Mouse (Mus musculus): ENCODE results near the gene Zdhhc12. TPM values are rescaled to one million over a fixed set of nuclear protein-coding genes. Genes with fewer than 3 reads are reported as not detected.

The Zdhhc12 gene
- polyA plus RNA-seq, 1 experiment from 2014 or later, result 21.1 TPM

DNA sequence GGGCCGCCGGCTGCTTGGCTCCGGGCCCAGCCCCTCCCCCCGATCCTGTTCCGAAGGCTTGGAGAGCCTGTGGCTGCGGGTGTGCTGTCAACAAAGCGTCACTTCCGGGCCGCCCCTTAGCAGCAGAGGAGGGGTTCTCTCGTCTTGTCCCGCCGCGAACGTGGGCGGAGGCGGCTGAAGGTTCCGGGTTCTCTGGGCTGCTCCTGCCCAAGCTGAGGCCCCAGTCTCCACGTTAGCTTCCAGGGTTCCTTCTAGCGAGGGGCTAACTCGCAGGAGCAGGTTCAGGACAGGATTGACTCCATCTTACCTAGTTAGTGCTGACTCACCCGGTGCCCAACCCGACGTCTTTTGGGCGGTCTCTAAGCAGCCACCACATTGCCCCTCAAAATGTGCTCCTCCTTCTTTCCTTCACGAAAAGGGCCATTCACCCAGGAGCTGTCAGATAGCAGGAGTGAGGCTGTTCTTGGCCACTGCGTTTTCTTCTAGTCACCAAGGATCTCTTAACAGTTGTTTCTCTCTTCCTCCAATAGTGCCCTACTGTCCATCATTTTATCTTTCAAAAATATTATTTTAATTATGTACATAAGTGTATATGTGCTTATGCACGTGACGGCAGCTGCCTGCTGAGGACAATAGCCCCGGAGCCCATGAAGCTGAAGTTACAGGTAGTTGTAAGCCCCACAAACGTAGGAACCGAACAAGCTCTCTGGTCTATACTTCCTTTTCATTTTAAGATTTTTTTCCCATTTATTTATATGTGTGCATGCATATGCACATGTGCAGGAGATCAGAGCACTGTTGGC lies 31.2 kb upstream of the Zdhhc12 start, which contains the start of gene Zer1:
Gene Zer1, minus strand, starts transcription at position 114 of the 803 bp plus-strand sequence.
- ATAC-seq (ENCODE audit: insufficient number of reproducible peaks, low FRiP score, low TSS enrichment, low read depth), result peak; percentile 93
- 9% methylated on average over 31 of the region's 31 CpGs for WGBS
- Histone ChIP-seq H3K27ac (peak within 1 kb of the TSS; percentile 90), H3K9me3 (no peaks in the 10 kb centered on the region), H3K4me2 (peak within 1 kb of the TSS; percentile 80), H3K4me1 (peaks cover 22% of the 10 kb centered on the region), H3K9ac (peak within 1 kb of the TSS; percentile 65), H3K36me3 (peaks cover 10% of the 10 kb centered on the region; the same call in 1 of the 2 replicates), H3K4me3 (peak within 1 kb of the TSS; percentile 76), H3K27me3 (no peaks in the 10 kb centered on the region)

DNA sequence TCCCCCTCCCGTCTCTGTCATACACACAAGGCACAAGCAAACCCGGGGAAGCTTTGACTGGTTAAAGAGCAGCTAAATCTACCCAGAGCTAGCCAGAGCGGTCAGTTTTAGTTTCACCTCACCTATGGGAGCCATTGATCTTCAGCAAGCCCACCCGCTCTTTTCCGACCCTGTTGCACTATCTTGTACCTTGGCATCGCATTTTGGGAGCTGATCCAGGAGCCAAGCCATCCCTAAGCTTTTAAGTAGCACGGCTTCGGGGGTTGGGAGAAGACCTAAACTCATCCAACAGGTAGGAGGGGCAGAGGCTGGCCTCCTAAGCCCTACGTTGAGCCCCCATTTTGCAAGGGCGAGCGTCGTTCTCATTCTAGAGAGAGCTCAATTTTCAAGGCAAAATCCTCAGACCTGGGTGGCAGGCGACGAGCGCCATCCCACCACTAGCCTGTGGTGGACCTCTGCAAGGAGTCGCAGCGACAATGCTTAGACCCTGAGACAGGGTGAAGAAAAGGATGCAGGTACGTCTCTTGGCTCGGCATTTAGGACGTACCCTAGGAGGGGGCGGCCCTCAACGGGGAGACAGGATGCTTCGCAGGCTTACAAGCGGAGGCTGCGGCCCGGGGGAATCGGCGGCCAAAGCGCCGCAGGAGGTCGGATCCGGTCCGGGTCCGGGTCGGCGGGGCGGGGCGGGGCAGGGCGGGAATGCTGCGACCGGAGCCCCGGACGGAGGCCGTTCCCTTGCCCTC lies 30.5 kb upstream of the Zdhhc12 start:
- peak overlapping the region; percentile 80 for H3K4me2 ChIP-seq
- H3K27me3 ChIP-seq, result no peaks in the 10 kb centered on the region
- H3K27ac ChIP-seq, result peak overlapping the region; percentile 90
- H3K9me3 ChIP-seq, result no peaks in the 10 kb centered on the region
- H3K4me3 ChIP-seq, result peak overlapping the region; percentile 76
- H3K36me3 ChIP-seq, result peaks cover 10% of the 10 kb centered on the region; the same call in 1 of the 2 replicates
- H3K9ac ChIP-seq, result peak overlapping the region; percentile 65
- 1% methylated on average over 44 of the region's 44 CpGs for WGBS
- ATAC-seq (ENCODE audit: insufficient number of reproducible peaks, low FRiP score, low TSS enrichment, low read depth), result peak; percentile 66
- H3K4me1 ChIP-seq, result peaks cover 22% of the 10 kb centered on the region

DNA sequence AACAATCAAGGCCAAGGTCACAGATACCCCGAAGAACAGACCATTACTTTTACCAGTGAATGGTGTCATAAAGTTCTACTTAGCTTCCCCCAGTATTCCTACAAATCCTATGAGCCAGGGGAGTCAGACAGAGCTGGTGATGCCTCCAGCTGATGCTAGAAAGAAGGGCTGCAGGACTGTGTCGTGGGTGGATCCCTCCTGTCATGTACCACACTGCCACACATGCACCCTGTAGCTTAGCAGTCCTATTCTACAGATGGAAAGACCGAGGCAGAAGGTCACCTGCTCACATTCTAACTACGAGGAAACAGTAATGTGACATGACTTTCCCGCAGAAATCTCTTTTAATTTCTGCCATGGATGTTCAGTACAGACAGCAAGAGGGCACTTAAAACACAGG lies 29.3 kb upstream of the Zdhhc12 start:
- peaks cover 10% of the 10 kb centered on the region; the same call in 1 of the 2 replicates for H3K36me3 ChIP-seq
- H3K27ac ChIP-seq, result no peak overlapping the region
- WGBS, result 87% methylated on average over 5 of the region's 5 CpGs
- no peak for ATAC-seq (ENCODE audit: insufficient number of reproducible peaks, low FRiP score, low TSS enrichment, low read depth)
- H3K4me1 ChIP-seq, result peaks cover 22% of the 10 kb centered on the region
- no peak overlapping the region for H3K4me3 ChIP-seq
- no peaks in the 10 kb centered on the region for H3K27me3 ChIP-seq
- H3K9me3 ChIP-seq, result no peaks in the 10 kb centered on the region
- no peak overlapping the region for H3K9ac ChIP-seq
- H3K4me2 ChIP-seq, result no peak overlapping the region

DNA sequence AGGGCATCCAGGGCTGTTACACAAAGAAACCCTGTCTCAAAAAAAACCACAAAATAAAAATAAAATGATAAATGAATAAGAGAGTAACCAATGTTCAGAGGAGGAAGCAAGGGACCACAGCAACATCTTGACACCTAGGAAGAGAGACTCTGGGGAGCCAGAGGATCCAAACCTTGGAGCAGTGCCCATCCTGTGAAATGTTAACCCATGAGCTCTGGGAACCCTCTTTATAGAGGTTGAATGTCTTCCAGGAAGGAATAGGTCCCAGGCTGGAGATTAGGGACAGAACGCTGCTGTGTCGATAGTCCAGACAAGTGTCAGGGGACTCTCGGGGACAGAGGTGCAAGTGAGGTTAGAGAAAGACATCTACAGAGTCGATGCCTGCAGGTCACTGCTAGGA lies 26.8 kb upstream of the Zdhhc12 start:
- H3K27ac ChIP-seq, result no peak overlapping the region
- no peak overlapping the region for H3K4me3 ChIP-seq
- H3K9ac ChIP-seq, result no peak overlapping the region
- peaks cover 18% of the 10 kb centered on the region; the same call in 1 of the 2 replicates for H3K36me3 ChIP-seq
- no peaks in the 10 kb centered on the region for H3K9me3 ChIP-seq
- peaks cover 20% of the 10 kb centered on the region for H3K4me1 ChIP-seq
- no peak overlapping the region for H3K4me2 ChIP-seq
- H3K27me3 ChIP-seq, result no peaks in the 10 kb centered on the region
- ATAC-seq (ENCODE audit: insufficient number of reproducible peaks, low FRiP score, low TSS enrichment, low read depth), result no peak
- WGBS, result 89% methylated on average over 4 of the region's 4 CpGs

DNA sequence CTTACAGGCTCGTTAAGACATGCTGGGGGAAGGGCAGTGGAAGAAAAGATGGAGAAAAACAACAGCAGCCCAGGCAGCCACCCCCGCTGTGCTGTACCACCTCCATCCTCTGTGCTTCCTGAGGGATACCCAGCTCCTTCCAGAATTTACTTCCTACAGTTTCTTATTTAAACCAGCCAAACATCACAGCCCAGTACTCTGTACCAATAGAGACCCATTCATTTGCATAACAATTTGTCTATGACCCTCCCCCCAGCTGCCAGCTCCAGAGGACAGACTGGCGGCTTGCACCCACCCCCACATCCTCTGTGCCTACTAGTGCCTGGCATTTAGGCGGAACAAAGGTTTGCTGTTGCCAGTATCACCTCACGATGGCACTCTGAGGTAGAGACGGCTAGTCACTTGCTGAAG lies 26.2 kb upstream of the Zdhhc12 start:
- Histone ChIP-seq H3K4me2 (no peak overlapping the region), H3K9me3 (no peaks in the 10 kb centered on the region), H3K9ac (no peak overlapping the region), H3K4me1 (peaks cover 14% of the 10 kb centered on the region), H3K27ac (no peak overlapping the region), H3K27me3 (no peaks in the 10 kb centered on the region), H3K4me3 (no peak overlapping the region), H3K36me3 (peaks cover 18% of the 10 kb centered on the region; the same call in 1 of the 2 replicates)
- no peak for ATAC-seq (ENCODE audit: insufficient number of reproducible peaks, low FRiP score, low TSS enrichment, low read depth)
- 36% methylated on average over 6 of the region's 6 CpGs for whole genome bisulfite sequencing

DNA sequence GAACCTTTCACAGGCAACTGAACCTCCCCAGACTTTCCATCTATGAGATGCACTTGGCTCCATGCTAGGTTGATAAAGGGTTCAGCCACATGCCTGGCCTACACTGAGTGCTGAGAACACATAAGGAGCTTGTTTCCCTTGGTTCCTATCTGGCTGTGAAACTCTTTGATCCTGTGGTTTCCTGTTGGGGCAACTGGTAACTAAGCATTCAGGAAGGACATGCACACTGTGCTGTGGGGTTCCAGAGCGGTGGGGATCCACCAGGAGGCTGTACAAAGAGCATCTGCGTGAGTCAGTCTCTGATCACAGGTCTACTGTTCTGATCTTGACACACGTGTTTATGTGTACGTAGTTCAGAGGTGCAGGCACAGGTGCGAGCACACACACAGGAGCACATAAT lies 19.1 kb upstream of the Zdhhc12 start:
- peaks cover 60% of the 10 kb centered on the region for H3K36me3 ChIP-seq
- H3K4me2 ChIP-seq, result no peak overlapping the region
- no peaks in the 10 kb centered on the region for H3K9me3 ChIP-seq
- H3K9ac ChIP-seq, result no peak overlapping the region
- H3K27me3 ChIP-seq, result no peaks in the 10 kb centered on the region
- 84% methylated on average over 5 of the region's 5 CpGs for WGBS
- H3K27ac ChIP-seq, result no peak overlapping the region
- ATAC-seq (ENCODE audit: insufficient number of reproducible peaks, low FRiP score, low TSS enrichment, low read depth), result no peak
- H3K4me1 ChIP-seq, result no peaks in the 10 kb centered on the region
- no peak overlapping the region for H3K4me3 ChIP-seq

DNA sequence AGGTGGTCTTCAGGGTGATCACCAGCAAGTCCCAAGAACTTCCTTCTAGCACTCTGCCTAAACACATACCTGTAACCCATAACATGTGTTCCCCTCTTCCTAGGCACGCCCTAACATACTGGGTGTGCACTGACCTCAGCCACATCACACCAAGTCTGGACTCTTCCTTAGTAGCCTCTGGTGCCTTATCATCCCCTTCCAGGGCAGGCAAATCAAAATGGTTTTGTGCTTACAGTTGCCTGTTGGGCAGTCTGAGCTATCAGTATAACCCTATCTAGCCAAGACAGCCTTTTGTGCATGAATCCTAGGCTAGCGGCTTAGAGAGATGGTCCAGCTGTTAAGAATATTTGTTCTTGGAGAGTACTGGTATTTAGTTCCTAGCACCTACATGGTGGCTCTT lies 18.1 kb upstream of the Zdhhc12 start:
- H3K4me2 ChIP-seq, result no peak overlapping the region
- no peak overlapping the region for H3K4me3 ChIP-seq
- no peaks in the 10 kb centered on the region for H3K4me1 ChIP-seq
- 94% methylated on average over 2 of the region's 2 CpGs for WGBS
- no peak overlapping the region for H3K27ac ChIP-seq
- no peak for ATAC-seq (ENCODE audit: insufficient number of reproducible peaks, low FRiP score, low TSS enrichment, low read depth)
- H3K9me3 ChIP-seq, result no peaks in the 10 kb centered on the region
- no peaks in the 10 kb centered on the region for H3K27me3 ChIP-seq
- H3K36me3 ChIP-seq, result peaks cover 71% of the 10 kb centered on the region
- no peak overlapping the region for H3K9ac ChIP-seq

DNA sequence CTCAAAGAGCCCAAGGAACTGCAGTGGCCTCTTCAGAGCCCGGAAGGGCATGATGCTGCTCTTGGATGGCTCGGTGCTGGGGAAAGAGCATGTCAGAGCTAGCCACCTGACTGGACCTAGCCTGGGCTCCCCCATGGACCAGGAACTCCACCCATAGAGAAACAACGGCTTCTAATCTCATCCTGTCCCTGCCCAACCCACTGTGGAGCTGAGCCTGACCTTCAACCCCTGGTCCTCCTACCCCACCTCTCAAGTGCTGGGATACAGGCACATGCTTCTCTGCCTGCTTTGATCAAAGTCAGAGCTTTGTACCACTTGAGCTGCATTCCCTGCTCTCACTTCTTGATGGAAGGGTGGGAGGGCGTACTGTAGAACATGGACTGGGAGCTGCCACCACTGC lies 14.8 kb upstream of the Zdhhc12 start:
- Histone ChIP-seq H3K4me2 (no peak overlapping the region), H3K9me3 (no peaks in the 10 kb centered on the region), H3K9ac (no peak overlapping the region), H3K27ac (no peak overlapping the region), H3K27me3 (no peaks in the 10 kb centered on the region), H3K36me3 (peaks cover 92% of the 10 kb centered on the region), H3K4me3 (no peak overlapping the region), H3K4me1 (no peaks in the 10 kb centered on the region)
- WGBS, result 90% methylated on average over 4 of the region's 4 CpGs
- ATAC-seq (ENCODE audit: insufficient number of reproducible peaks, low FRiP score, low TSS enrichment, low read depth), result no peak

DNA sequence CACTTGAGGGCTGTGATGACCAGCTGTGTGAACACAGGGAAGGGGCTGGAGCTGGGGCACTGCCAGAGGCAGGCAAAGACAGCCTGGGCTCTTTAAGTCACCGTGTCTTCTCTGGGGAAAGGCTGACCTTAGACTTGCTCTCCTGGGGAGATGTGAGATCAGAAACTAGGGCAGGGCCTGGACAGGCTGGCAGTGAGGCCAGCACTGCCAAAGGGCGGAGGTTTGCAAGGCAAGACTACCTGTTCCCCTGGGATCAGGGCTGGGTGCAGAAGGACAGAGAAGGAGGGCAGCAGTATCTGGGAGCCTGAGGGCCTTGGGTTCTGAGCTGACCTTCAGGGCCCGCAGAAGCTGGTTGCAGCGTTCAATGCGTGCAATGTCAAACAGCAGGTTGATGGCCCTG lies 14.2 kb upstream of the Zdhhc12 start:
- Histone ChIP-seq H3K4me1 (no peaks in the 10 kb centered on the region), H3K36me3 (peaks cover 92% of the 10 kb centered on the region), H3K27ac (no peak overlapping the region), H3K4me2 (no peak overlapping the region), H3K27me3 (no peaks in the 10 kb centered on the region), H3K9ac (no peak overlapping the region), H3K9me3 (no peaks in the 10 kb centered on the region), H3K4me3 (no peak overlapping the region)
- 93% methylated on average over 5 of the region's 5 CpGs for WGBS
- no peak for ATAC-seq (ENCODE audit: insufficient number of reproducible peaks, low FRiP score, low TSS enrichment, low read depth)

DNA sequence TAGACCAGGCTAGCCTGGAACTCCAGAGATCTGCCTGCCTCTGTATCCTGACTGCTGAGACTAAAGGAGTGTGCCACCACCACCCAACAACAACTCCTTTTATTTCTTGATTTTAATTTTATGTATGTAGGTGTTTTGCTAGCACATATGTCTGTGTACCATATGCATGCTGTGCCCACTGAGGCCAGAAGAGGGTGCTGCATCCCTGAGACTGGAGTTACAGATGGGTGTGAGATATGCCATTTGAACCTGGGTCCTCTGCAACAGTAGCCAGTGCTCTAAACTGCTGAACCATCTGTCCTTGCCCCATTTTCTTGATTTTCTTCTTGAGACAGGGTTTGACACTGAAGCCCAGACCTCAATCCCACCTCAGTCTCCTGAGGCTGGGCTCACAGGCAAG lies 12.9 kb upstream of the Zdhhc12 start:
- Histone ChIP-seq H3K4me2 (no peak overlapping the region), H3K4me3 (no peak overlapping the region), H3K27ac (no peak overlapping the region), H3K4me1 (no peaks in the 10 kb centered on the region), H3K27me3 (no peaks in the 10 kb centered on the region), H3K9me3 (no peaks in the 10 kb centered on the region), H3K9ac (no peak overlapping the region), H3K36me3 (peaks cover 96% of the 10 kb centered on the region)
- ATAC-seq (ENCODE audit: insufficient number of reproducible peaks, low FRiP score, low TSS enrichment, low read depth), result no peak

DNA sequence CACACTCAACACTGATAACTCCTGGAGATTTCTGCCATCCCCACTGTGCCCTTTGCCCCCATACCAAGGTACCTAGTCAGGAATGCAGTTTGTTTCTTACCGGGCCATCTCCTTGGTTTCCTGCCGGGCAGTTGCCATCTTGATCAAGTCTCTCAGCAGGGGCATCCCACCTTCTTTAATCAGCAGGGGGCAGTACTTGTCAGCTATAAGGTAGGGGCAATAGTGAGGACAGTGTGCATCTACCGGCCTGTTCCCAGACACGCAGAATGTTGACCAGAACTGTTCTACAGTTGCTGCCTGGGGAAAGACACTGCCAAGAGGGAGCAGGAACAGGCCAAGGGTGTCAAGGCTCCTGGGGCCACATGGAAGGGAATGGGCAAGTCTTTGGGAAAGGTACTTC lies 6.8 kb upstream of the Zdhhc12 start:
- no peak overlapping the region for H3K4me2 ChIP-seq
- H3K27ac ChIP-seq, result no peak overlapping the region
- H3K36me3 ChIP-seq, result peaks cover 81% of the 10 kb centered on the region
- no peak overlapping the region for H3K4me3 ChIP-seq
- H3K27me3 ChIP-seq, result no peaks in the 10 kb centered on the region
- H3K9ac ChIP-seq, result no peak overlapping the region
- no peak for ATAC-seq (ENCODE audit: insufficient number of reproducible peaks, low FRiP score, low TSS enrichment, low read depth)
- WGBS, result 74% methylated on average over 4 of the region's 4 CpGs
- no peaks in the 10 kb centered on the region for H3K9me3 ChIP-seq
- peaks cover 3% of the 10 kb centered on the region; the same call in 1 of the 2 replicates for H3K4me1 ChIP-seq

DNA sequence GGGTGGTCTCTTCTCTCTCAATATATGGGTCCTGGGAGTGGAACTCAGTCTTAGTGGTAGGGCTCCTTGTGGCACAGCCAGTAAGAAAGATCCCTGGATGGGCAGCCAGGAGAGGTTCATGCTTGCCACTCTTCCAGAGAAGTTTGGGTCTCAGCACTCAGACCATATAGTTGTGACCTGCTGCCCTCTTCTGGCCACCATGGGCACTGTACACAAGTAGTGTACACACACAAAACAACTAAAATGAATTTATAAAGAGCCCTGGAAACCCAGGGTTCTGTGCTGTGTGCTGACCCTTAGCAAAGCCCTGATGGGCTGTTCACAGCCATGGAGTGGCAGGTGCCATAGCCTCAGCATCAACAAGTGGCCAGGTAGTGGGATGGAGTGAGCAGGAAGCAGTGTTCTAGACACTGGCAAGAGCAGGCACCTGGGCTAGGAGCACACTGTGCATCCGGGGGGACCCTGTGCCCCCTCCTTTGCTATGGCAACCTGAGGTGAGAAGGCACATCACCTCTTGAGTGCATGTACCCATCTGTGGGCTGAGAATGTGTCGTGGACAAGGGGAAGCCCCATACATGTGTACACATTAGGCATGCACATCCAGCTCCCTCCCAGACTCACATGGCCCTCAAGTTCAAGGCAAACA lies 2.6 kb upstream of the Zdhhc12 start:
- Histone ChIP-seq H3K4me3 (no peak overlapping the region), H3K4me1 (peaks cover 23% of the 10 kb centered on the region), H3K4me2 (no peak overlapping the region), H3K9me3 (no peaks in the 10 kb centered on the region), H3K27ac (no peak overlapping the region), H3K9ac (no peak overlapping the region), H3K27me3 (no peaks in the 10 kb centered on the region), H3K36me3 (peaks cover 50% of the 10 kb centered on the region)
- no peak for ATAC-seq (ENCODE audit: insufficient number of reproducible peaks, low FRiP score, low TSS enrichment, low read depth)
- whole genome bisulfite sequencing, result 80% methylated on average over 2 of the region's 2 CpGs
